Mouse (Mus musculus) left cerebral cortex, adult 11 months (tissue): ENCODE measurements around the gene Tmem117.

Experiments
- DNase-seq: peaks from one replicate; pipeline ENCODE4 v3.0.0; 2022; ENCODE audit warnings: low spot score

The Tmem117 gene

GRCm38 (mm10) chr15:94649071-94649765 lies 20.2 kb downstream of the Tmem117 start:
- no peak for DNase-seq

DNA sequence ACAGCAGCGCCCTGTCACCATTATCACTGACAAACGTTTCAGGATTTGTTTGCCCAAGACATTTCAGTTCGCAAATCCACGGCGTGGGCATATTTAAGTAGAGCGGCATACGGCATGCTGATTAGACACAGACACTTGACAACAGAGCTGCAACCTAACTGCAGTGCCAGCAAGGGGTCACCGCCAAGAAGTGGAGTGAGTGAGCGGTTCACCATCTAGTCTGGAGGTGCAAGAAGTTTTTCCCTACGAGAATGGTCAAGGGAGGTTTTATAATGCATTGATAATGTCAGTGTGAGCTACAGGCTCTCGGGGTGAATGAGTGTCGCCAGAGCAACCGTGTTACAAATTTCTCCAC lies 20.7 kb downstream of the Tmem117 start:
- DNase-seq, result no peak

- no peak for DNase-seq
These were observed 22.3 kb downstream of the Tmem117 start for GRCm38 (mm10) chr15:94651350-94651749.

- DNase-seq, result peak; percentile 47
These were observed 23.2 kb downstream of the Tmem117 start for GRCm38 (mm10) chr15:94651969-94652842.

GRCm38 (mm10) chr15:94652843-94653206 lies 23.8 kb downstream of the Tmem117 start:
- no peak for DNase-seq

DNA sequence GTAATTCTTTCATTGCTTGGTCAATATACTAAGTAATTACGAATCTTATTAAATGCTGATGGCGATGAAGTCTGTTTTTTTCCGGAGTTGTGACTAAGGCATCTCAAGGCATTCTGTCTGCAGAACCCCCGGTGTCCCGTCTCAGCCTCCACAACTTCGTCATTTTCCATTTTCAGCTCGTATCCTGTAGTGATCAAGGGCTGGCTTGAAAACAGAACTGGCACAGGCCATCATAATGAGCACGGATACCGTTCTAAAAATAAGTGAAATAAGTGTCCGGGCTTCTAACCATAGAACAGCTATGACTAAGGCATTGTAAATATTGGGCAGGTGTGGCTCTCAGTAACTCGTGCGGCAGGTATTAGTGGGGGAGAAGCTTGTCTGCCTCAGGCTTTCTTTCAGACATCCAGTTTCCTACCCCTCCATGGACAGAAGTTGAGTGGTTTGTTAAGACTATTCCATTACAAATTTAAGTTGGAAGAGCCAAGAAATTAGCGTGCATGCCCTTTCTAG lies 26.8 kb downstream of the Tmem117 start:
- no peak for DNase-seq

DNA sequence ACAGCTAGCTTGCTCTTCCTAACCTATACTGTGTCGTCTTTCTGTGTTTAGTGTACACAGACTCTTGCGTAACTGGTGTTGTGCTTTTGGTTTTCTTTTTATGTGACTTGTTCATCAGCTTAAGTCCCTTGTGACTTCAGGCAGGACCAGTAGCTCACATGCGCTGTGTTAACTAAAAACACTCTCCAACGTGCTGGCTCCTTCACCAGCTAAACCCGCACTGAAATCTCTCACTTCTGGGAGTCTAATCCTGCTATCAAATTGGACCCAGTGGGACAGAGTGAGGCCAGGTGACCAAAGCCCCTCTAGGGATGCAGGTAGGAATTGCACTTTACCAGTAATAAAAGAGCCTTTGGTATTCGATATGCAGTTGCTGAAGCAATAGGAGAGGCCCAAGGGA lies 28.9 kb downstream of the Tmem117 start:
- no peak for DNase-seq

- no peak for DNase-seq
These were observed 29.5 kb downstream of the Tmem117 start for GRCm38 (mm10) chr15:94658392-94659111.

GRCm38 (mm10) chr15:94659112-94659437 lies 30.0 kb downstream of the Tmem117 start:
- DNase-seq, result no peak

DNA sequence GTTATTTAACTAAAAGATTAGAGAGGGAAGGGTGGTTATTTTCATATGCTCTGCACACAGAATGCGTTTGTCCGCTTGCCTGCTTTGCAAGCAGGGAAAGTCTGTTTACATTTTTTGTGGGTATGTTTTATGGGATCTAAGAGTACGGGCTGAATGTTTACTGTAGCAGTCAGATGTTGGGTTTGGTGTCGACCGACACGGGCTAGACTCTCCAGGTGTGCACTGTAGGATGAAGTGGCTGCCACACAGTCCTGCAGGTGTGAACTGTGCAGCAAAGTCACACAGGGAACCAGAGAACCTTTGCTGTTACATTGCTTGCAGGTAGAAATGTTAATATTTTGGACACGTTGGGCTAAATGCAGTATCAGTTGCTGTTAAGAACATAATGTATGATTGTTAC lies 31.9 kb downstream of the Tmem117 start:
- no peak for DNase-seq

- no peak for DNase-seq
These were observed 32.4 kb downstream of the Tmem117 start for GRCm38 (mm10) chr15:94661398-94661797.

DNA sequence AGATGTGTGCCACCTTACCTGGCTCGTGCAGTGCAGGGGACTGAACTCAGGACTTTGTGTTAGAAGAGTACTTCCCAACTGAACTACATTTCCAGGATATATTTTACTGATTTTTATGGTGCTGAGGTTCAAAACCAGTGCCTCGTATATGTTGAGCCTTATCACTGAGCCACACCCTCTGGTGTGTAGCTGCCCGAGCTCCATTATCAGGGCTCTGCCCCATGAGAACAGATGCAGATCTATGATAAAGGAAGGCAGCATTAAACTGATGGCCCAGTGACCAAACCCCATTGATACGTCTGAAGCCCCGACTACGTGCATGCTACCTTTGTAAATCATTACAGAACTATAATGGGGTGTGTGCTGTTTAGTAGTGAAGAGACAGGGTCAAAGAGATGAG lies 35.6 kb downstream of the Tmem117 start:
- no peak for DNase-seq

DNA sequence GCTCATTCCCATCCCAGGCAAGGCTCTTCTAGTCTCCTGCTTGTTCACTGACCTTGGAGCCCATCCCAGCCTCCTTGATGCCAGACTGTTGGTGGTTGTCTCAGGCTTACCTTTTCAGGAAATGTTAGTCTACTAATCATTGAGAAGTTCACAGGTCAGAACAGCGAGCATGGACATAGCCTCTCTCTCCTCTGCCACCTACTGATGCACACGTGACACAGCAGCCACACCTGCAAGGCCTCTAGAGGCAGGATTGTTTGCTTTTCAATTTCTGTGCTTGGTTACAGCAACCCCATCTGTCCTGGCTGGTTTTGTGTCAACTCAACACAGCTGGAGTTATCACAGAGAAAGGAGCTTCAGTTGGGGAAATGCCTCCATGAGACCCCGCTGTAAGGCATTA lies 52.1 kb downstream of the Tmem117 start:
- no peak for DNase-seq

DNA sequence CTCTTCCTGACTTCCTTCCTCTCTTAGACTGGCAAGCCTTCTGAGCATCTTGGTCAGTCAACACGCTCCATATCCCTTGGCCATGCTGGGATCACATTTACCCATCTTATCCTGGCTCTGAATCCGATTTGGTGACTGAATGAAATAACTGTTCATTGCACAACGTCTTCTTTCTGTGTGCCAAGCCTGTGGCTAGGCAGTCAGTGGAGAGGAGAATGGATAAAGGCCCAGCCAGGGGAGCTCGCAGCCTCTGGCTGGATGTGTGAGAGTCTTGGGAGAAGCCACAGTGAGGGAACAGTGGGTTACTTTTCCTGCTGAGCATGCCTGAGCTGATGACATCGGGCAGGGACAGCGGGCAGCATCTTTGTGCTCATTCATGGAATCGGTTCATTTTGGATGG lies 55.2 kb downstream of the Tmem117 start:
- DNase-seq, result no peak

- no peak for DNase-seq
These were observed 58.1 kb downstream of the Tmem117 start for GRCm38 (mm10) chr15:94687176-94687575.

DNA sequence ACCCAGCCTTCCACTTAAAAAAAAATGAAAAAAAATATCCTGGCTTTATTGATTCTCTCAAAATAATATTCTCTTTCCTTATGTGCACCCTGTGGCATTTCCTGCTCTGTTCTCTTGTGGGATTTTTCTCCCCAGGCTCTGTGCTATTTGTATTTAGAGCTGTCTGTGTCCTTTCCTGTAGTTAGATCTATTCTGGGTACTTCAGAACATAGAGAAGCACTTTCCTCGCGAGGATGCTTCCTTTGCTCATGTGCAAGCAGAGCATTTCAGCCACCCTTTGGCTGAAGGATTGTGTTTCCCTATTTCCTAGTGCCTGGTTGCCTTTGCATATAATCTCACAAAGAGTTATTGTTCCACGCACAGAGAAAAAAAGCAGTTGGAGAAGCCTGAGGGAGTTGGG lies 58.6 kb downstream of the Tmem117 start:
- DNase-seq, result no peak

DNA sequence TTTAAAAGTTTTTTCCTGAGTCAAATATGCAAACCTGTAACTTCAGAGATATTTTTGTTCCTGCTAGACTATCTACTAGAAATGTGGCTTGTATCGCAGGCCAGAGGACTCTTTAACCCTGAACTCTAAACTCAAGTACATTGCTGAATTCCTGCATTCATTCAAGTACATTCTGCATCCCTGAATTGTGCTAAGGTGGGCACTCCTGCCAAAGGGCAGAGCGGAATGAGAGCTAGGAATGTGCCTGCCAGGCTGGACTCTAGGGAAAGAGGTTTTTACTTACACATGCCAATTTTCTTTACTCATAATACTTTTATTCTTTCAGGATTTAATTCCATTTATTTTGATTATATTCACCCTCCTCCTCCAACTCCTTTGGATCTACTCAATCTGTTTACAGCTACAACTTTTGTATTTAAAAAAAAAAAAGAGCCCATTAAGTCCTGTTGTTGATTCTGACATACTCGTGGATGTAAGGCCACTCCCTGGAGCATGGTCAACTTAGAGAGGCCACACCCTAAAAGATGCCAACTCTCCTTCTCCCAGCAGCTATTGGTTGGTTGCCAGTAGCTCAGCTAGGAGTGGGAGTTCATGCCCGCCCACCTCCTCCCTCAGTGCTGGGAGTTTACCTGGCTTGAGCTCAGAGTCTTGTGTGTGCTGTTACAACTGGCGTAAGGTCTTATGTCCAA lies 60.3 kb downstream of the Tmem117 start:
- DNase-seq, result no peak

- DNase-seq, result no peak
These were observed 60.8 kb downstream of the Tmem117 start for GRCm38 (mm10) chr15:94689884-94690231.

GRCm38 (mm10) chr15:94722759-94723158 lies 93.7 kb downstream of the Tmem117 start:
- DNase-seq, result peak; percentile 63

DNA sequence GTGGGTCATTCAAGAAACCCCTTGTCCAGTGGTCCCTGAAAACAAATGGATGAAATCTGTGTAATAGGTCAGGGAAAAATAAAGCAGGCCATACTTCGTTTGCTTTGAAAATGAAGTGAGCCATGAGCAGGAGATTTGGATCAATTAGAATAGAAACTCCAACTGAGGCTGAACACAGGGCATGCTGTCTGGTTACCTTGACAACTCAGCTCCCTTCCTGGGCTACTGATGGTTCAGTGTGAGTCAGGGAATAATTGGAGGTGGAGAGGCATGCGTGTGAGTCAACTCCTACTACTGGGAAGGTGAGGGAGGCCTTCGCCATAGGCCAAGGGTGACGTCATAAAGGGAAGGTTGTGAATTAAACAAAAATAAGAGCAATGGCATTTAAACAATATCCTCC lies 103.1 kb downstream of the Tmem117 start:
- peak; percentile 28 for DNase-seq

DNA sequence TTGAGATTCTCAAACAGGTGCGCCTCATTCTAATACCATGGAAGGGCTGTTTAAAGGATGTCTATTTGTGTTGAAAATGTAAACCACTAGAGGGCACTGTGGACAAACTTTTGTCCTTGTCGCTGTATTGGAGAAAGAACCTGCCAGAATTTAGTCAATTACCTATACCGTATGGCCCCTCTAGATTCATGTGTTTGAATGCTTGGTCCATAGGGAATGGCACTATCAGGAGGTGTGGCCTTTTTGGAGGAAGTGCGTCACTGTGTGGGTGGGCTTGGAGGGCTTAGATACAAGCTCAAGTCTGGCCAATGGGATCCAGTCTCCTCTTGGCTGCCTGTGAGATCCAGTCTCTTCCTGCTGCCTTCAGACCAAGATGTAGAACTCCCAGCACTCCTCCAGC lies 140.2 kb downstream of the Tmem117 start:
- no peak for DNase-seq

GRCm38 (mm10) chr15:94770832-94771578 lies 142.0 kb downstream of the Tmem117 start:
- no peak for DNase-seq
